Mouse (Mus musculus): ENCODE results near the gene Lhfp.

Gene Lhfp

GRCm38 (mm10) chr3:53041411-53042239, at the start of gene Lhfp:
Lhfp (plus strand) TSS chr3:53041528.
- DNase-seq (ENCODE audit: low read depth), result peak; percentile 60

GRCm38 (mm10) chr3:52993296-52993695, 48.0 kb upstream of the Lhfp start:
- no peak for DNase-seq (ENCODE audit: low read depth)

- DNase-seq (ENCODE audit: low read depth), result peak; percentile 42
Measured at GRCm38 (mm10) chr3:52994666-52995065, 46.7 kb upstream of the Lhfp start.

GRCm38 (mm10) chr3:52996635-52997034, 44.7 kb upstream of the Lhfp start:
- no peak for DNase-seq (ENCODE audit: low read depth)

GRCm38 (mm10) chr3:52997381-52997780, 43.9 kb upstream of the Lhfp start:
- DNase-seq (ENCODE audit: low read depth), result no peak

- no peak for DNase-seq (ENCODE audit: low read depth)
Measured at GRCm38 (mm10) chr3:52999016-52999744, 42.1 kb upstream of the Lhfp start.

GRCm38 (mm10) chr3:52999996-53000395, 41.3 kb upstream of the Lhfp start:
- no peak for DNase-seq (ENCODE audit: low read depth)

GRCm38 (mm10) chr3:53002076-53002475, 39.3 kb upstream of the Lhfp start:
- no peak for DNase-seq (ENCODE audit: low read depth)

GRCm38 (mm10) chr3:53004406-53005114, 36.8 kb upstream of the Lhfp start:
- DNase-seq (ENCODE audit: low read depth), result peak; percentile 70

- no peak for DNase-seq (ENCODE audit: low read depth)
Measured at GRCm38 (mm10) chr3:53007411-53007810, 33.9 kb upstream of the Lhfp start.

GRCm38 (mm10) chr3:53016436-53017340, 24.6 kb upstream of the Lhfp start, which contains the start of gene Cog6:
Cog6 (minus strand) TSS chr3:53017237.
- DNase-seq (ENCODE audit: low read depth), result peak; percentile 94

- DNase-seq (ENCODE audit: low read depth), result no peak
Measured at GRCm38 (mm10) chr3:53027333-53027732, 14.0 kb upstream of the Lhfp start.

- peak; percentile 87 for DNase-seq (ENCODE audit: low read depth)
Measured at GRCm38 (mm10) chr3:53029046-53029445, 12.3 kb upstream of the Lhfp start.

GRCm38 (mm10) chr3:53031586-53031985, 9.7 kb upstream of the Lhfp start:
- no peak for DNase-seq (ENCODE audit: low read depth)

- peak; percentile 51 for DNase-seq (ENCODE audit: low read depth)
Measured at GRCm38 (mm10) chr3:53032432-53032831, 8.9 kb upstream of the Lhfp start.

GRCm38 (mm10) chr3:53033448-53033847, 7.9 kb upstream of the Lhfp start:
- peak; percentile 30 for DNase-seq (ENCODE audit: low read depth)

- DNase-seq (ENCODE audit: low read depth), result no peak
Measured at GRCm38 (mm10) chr3:53036076-53036475, 5.3 kb upstream of the Lhfp start.

GRCm38 (mm10) chr3:53036941-53037340, 4.4 kb upstream of the Lhfp start:
- DNase-seq (ENCODE audit: low read depth), result peak; percentile 55

GRCm38 (mm10) chr3:53038913-53039312, 2.4 kb upstream of the Lhfp start:
- DNase-seq (ENCODE audit: low read depth), result no peak

- no peak for DNase-seq (ENCODE audit: low read depth)
Measured at GRCm38 (mm10) chr3:53039746-53040145, 1.6 kb upstream of the Lhfp start.

All from induced T-regulatory cell, adult 2 months (primary cell).